Mouse (Mus musculus) ES-Bruce4 (cell line): ENCODE measurements around the gene P2rx7. TPM values are rescaled to one million over a fixed set of nuclear protein-coding genes. Genes with fewer than 3 reads are reported as not detected.

ENCODE experiments used
- H3K27ac ChIP-seq: 2 replicates; pipeline ENCODE4 v1.5.1; 2012; ENCODE audit warnings: low read length, inconsistent platforms; ENCODE audit not compliant: insufficient read depth
- H3K27me3 ChIP-seq: 2 replicates; pipeline ENCODE4 v1.6.1; 2012; ENCODE audit warnings: mild to moderate bottlenecking, low read length, inconsistent platforms; ENCODE audit not compliant: control insufficient read depth, poor library complexity, insufficient read depth, severe bottlenecking
- H3K36me3 ChIP-seq: 2 replicates; pipeline ENCODE4 v1.6.1; 2012; ENCODE audit warnings: inconsistent platforms, mild to moderate bottlenecking, low read length, moderate library complexity; ENCODE audit not compliant: control insufficient read depth, poor library complexity, insufficient read depth, severe bottlenecking
- H3K4me1 ChIP-seq: one replicate; pipeline ENCODE4 v1.8.1; 2011; ENCODE audit warnings: low read length; ENCODE audit not compliant: control insufficient read depth, insufficient read depth
- H3K4me3 ChIP-seq: 2 replicates; pipeline ENCODE4 v1.5.1; 2011; ENCODE audit warnings: low read depth, mild to moderate bottlenecking, low read length
- H3K9ac ChIP-seq: 2 replicates; pipeline ENCODE4 v1.6.1; 2012; ENCODE audit warnings: low read depth, mild to moderate bottlenecking, inconsistent platforms; ENCODE audit not compliant: poor library complexity, severe bottlenecking
- H3K9me3 ChIP-seq: replicated peaks from 2 replicates; pipeline ENCODE4 v1.6.1; 2012; ENCODE audit warnings: mild to moderate bottlenecking, low read length, inconsistent platforms; ENCODE audit not compliant: control insufficient read depth, poor library complexity, insufficient read depth, severe bottlenecking
- CTCF ChIP-seq: IDR thresholded peaks from one replicate; pipeline ENCODE4 v1.8.1; 2011; ENCODE audit warnings: low read depth, low read length
- EP300 ChIP-seq: IDR thresholded peaks from 2 replicates; pipeline ENCODE4 v1.6.1; 2011; ENCODE audit warnings: low read depth, low read length; ENCODE audit not compliant: insufficient read depth
- POLR2A ChIP-seq: IDR thresholded peaks from one replicate; pipeline ENCODE4 v1.8.1; 2011; ENCODE audit warnings: low read length; ENCODE audit not compliant: insufficient read depth
- polyA plus RNA-seq: library from polyadenylated mRNA; stranded (reverse); fragments of >200 nt; gene quantifications from 2 replicates; pipeline ENCODE4 v1.2.4, GENCODE M21; 2011; ENCODE audit warnings: low read depth; ENCODE audit not compliant: missing spikeins, insufficient read depth, insufficient read length

P2rx7 gene
- 2.7 and 3.5 TPM in 2 replicates for polyA plus RNA-seq

- H3K27ac ChIP-seq, result no peak within 1 kb of the TSS
- no peaks in the 10 kb centered on the region for H3K9me3 ChIP-seq
- no peaks in the 10 kb centered on the region for H3K4me1 ChIP-seq
- peak within 1 kb of the TSS; percentile 24 for H3K4me3 ChIP-seq
- H3K9ac ChIP-seq, result peak within 1 kb of the TSS; percentile 16; the same call in 1 of the 2 replicates
- H3K36me3 ChIP-seq, result no peaks in the 10 kb centered on the region
- TF ChIP-seq CTCF (no peak), EP300 (no peak), POLR2A (no peak)
- no peaks in the 10 kb centered on the region for H3K27me3 ChIP-seq
Measured at GRCm38 (mm10) chr5:122643701-122644100, at the start of gene P2rx7. P2rx7 (plus strand) TSS chr5:122643911.

GRCm38 (mm10) chr5:122595470-122595869, 48.2 kb upstream of the P2rx7 start:
- Histone ChIP-seq H3K9me3 (no peaks in the 10 kb centered on the region), H3K36me3 (no peaks in the 10 kb centered on the region), H3K9ac (no peak overlapping the region), H3K27me3 (no peaks in the 10 kb centered on the region), H3K4me3 (no peak overlapping the region), H3K4me1 (no peaks in the 10 kb centered on the region), H3K27ac (no peak overlapping the region)
- no peak for TF ChIP-seq CTCF
- TF ChIP-seq EP300, result no peak
- no peak for TF ChIP-seq POLR2A

GRCm38 (mm10) chr5:122602233-122602632, 41.5 kb upstream of the P2rx7 start:
- Histone ChIP-seq H3K36me3 (peaks cover 2% of the 10 kb centered on the region; the same call in 1 of the 2 replicates), H3K9ac (no peak overlapping the region), H3K27ac (no peak overlapping the region), H3K4me1 (no peaks in the 10 kb centered on the region), H3K27me3 (no peaks in the 10 kb centered on the region), H3K9me3 (no peaks in the 10 kb centered on the region), H3K4me3 (no peak overlapping the region)
- TF ChIP-seq EP300 (no peak), POLR2A (no peak), CTCF (no peak)

DNA sequence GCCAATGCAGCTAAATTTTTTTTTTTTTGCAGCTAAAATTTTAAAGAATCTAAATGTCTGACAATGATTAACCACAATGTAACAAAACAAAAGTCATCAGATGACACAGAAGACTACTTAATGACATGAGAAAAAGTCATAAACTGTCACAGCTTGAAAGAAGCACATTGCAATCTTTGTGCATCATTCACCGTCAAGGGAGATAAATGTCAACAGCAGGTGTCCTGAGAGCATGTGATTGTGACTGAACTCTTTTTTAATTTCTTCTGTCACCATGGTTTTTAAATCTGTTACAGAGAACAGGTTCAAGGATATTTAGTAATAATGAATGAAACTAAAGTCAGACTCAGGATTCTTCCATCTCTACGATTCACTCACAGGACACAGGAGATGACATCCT, 38.8 kb upstream of the P2rx7 start:
- Histone ChIP-seq H3K4me3 (no peak overlapping the region), H3K27ac (no peak overlapping the region), H3K4me1 (no peaks in the 10 kb centered on the region), H3K27me3 (no peaks in the 10 kb centered on the region), H3K36me3 (peaks cover 2% of the 10 kb centered on the region; the same call in 1 of the 2 replicates), H3K9me3 (no peaks in the 10 kb centered on the region), H3K9ac (no peak overlapping the region)
- TF ChIP-seq POLR2A (no peak), EP300 (no peak), CTCF (no peak)

- Histone ChIP-seq H3K4me3 (no peak overlapping the region), H3K4me1 (no peaks in the 10 kb centered on the region), H3K9ac (no peak overlapping the region), H3K27me3 (no peaks in the 10 kb centered on the region), H3K36me3 (no peaks in the 10 kb centered on the region), H3K27ac (no peak overlapping the region), H3K9me3 (no peaks in the 10 kb centered on the region)
- TF ChIP-seq EP300, result no peak
- TF ChIP-seq POLR2A, result no peak
- TF ChIP-seq CTCF, result no peak
Measured at GRCm38 (mm10) chr5:122611651-122612050, 32.1 kb upstream of the P2rx7 start.

- TF ChIP-seq POLR2A, result no peak
- no peak for TF ChIP-seq CTCF
- TF ChIP-seq EP300, result no peak
- H3K36me3 ChIP-seq, result no peaks in the 10 kb centered on the region
- H3K4me1 ChIP-seq, result no peaks in the 10 kb centered on the region
- H3K27me3 ChIP-seq, result no peaks in the 10 kb centered on the region
- peak within 1 kb of the TSS; percentile 92 for H3K4me3 ChIP-seq
- H3K9ac ChIP-seq, result peak within 1 kb of the TSS; percentile 89
- H3K27ac ChIP-seq, result no peak within 1 kb of the TSS
- no peaks in the 10 kb centered on the region for H3K9me3 ChIP-seq
Measured at GRCm38 (mm10) chr5:122613908-122614732, 29.6 kb upstream of the P2rx7 start, which contains the start of gene Ift81. Ift81 (minus strand) TSS chr5:122614518.
